Mouse (Mus musculus): ENCODE data around the gene Trpm4.

Trpm4 gene

GRCm38 (mm10) chr7:45333431-45333982 is at the start of gene Trpm4:
Trpm4 (minus strand) TSS chr7:45333780.
- DNase-seq = peak; percentile 64

GRCm38 (mm10) chr7:45376057-45376456 is 42.5 kb upstream of the Trpm4 start:
- no peak for DNase-seq

- no peak for DNase-seq
These were observed 41.0 kb upstream of the Trpm4 start for GRCm38 (mm10) chr7:45374620-45375019.

GRCm38 (mm10) chr7:45372371-45372770 is 38.8 kb upstream of the Trpm4 start:
- DNase-seq = peak; percentile 5

GRCm38 (mm10) chr7:45370475-45371311 is 37.1 kb upstream of the Trpm4 start, which contains the start of gene Lin7b:
Lin7b (minus strand) TSS chr7:45370583.
- DNase-seq = peak; percentile 92

GRCm38 (mm10) chr7:45369836-45370474 is 36.4 kb upstream of the Trpm4 start:
- DNase-seq = peak; percentile 59

- DNase-seq = peak; percentile 64
These were observed 35.6 kb upstream of the Trpm4 start for GRCm38 (mm10) chr7:45369022-45369745.

GRCm38 (mm10) chr7:45368178-45368577 is 34.6 kb upstream of the Trpm4 start:
- DNase-seq = peak; percentile 59

GRCm38 (mm10) chr7:45367020-45367880 is 33.7 kb upstream of the Trpm4 start:
- DNase-seq = peak; percentile 99

GRCm38 (mm10) chr7:45366652-45367019 is 33.1 kb upstream of the Trpm4 start, which contains the start of gene Ppfia3:
Ppfia3 (minus strand) TSS chr7:45367019.
- no peak for DNase-seq

GRCm38 (mm10) chr7:45365742-45366651 is 32.4 kb upstream of the Trpm4 start:
- DNase-seq = peak; percentile 80

GRCm38 (mm10) chr7:45363983-45364382 is 30.4 kb upstream of the Trpm4 start:
- DNase-seq = peak; percentile 43

GRCm38 (mm10) chr7:45362801-45363200 is 29.2 kb upstream of the Trpm4 start:
- DNase-seq = peak; percentile 88

- DNase-seq = peak; percentile 94
These were observed 27.7 kb upstream of the Trpm4 start for GRCm38 (mm10) chr7:45361243-45361804.

GRCm38 (mm10) chr7:45360404-45361125 is 27.0 kb upstream of the Trpm4 start:
- DNase-seq = peak; percentile 59

GRCm38 (mm10) chr7:45359081-45359480 is 25.5 kb upstream of the Trpm4 start:
- peak; percentile 19 for DNase-seq

GRCm38 (mm10) chr7:45356087-45356486 is 22.5 kb upstream of the Trpm4 start:
- peak; percentile 22 for DNase-seq

GRCm38 (mm10) chr7:45355318-45356020 is 21.9 kb upstream of the Trpm4 start:
- DNase-seq = no peak

- DNase-seq = no peak
These were observed 19.5 kb upstream of the Trpm4 start for GRCm38 (mm10) chr7:45353041-45353440.
